Mouse (Mus musculus) G1E (cell line): ENCODE measurements around the gene Cacng2.

Source experiments
- CTCF ChIP-seq: IDR thresholded peaks from 2 replicates; pipeline ENCODE4 v1.5.1; 2012; ENCODE audit warnings: low read depth, low read length, inconsistent platforms, mixed read lengths
- GATA1 ChIP-seq: IDR thresholded peaks from 2 replicates; pipeline ENCODE4 v1.6.1; 2012; ENCODE audit warnings: borderline replicate concordance, low read length, inconsistent platforms, mixed read lengths
- GATA2 ChIP-seq: IDR thresholded peaks from 2 replicates; pipeline ENCODE4 v1.6.1; 2012; ENCODE audit warnings: low read depth, low read length, inconsistent platforms, borderline replicate concordance
- POLR2AphosphoS5 ChIP-seq: IDR thresholded peaks from 2 replicates; pipeline ENCODE4 v1.6.1; 2012; ENCODE audit warnings: low read depth, low read length, inconsistent platforms; ENCODE audit not compliant: insufficient replicate concordance
- TAL1 ChIP-seq: conservative IDR thresholded peaks from 2 replicates; pipeline ENCODE4 v1.6.1; 2012; ENCODE audit warnings: low read depth, low read length, inconsistent platforms, mixed read lengths

DNA sequence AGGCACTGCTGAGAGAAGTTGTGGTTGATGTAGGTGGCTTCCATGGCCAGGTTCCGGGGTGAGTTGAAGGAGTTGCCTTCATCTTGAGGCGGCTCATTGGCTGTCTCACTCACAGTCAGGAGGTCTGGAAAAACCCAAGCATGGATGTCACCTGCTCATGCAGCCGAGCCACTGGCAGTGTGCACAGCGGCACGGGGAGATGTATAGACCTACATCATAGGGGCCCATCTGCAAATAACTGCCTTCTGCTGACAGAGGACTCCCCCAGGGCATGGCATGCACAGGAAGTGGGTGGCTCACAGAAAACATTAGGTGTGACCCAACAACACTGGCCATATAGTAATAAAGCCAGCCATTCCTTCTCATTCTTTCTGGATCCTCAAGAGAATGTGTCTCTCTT, 157.4 kb downstream of the Cacng2 start:
- TF ChIP-seq CTCF (no peak), TAL1 (no peak), GATA1 (no peak), POLR2AphosphoS5 (no peak), GATA2 (no peak)
